Mouse (Mus musculus): Measurements from ENCODE around the gene 1110004F10Rik. TPM values are rescaled to one million over a fixed set of nuclear protein-coding genes. Genes with fewer than 3 reads are reported as not detected.

Gene 1110004F10Rik
- polyA plus RNA-seq, 1 experiment from 2014 or later = 366 TPM

DNA sequence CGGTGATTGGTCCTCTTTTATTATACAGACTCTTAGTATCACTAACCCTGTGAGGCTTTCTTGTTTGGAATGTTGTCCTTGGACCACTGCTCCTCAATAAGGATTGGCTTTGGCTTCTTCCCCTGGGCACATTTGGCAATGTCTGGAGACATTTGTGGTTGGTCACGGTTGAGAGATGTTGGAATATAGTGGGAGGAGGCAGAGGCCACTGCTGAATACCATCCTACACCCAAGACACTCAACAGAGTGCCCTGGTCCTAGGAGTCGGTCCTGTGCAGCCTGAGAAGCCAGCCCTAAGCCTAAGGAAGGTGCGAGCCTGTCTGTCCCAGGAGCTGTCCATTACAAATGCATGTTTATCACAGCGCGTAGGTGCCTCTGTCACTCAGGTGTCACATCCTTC lies 72.3 kb downstream of the 1110004F10Rik start:
- no peak overlapping the region for H3K27ac ChIP-seq (ENCODE audit: low read depth, low read length)
- no peak overlapping the region for H3K4me2 ChIP-seq (ENCODE audit: low read depth, low read length, severe bottlenecking)
- DNase-seq (ENCODE audit: low spot score) = no peak
- H3K27me3 ChIP-seq (ENCODE audit: control insufficient read depth, insufficient read depth, low read length) = no peaks in the 10 kb centered on the region
- 88% methylated on average over 6 of the region's 6 CpGs for WGBS
- no peak for ATAC-seq (replicated peaks; ENCODE audit: low FRiP score)
- no peak overlapping the region for H3K9ac ChIP-seq (ENCODE audit: low read length)
- no peaks in the 10 kb centered on the region; the same call in 1 of the 2 replicates for H3K36me3 ChIP-seq (ENCODE audit: control insufficient read depth, insufficient read depth, low read length)
- no peak overlapping the region for H3K4me3 ChIP-seq (ENCODE audit: low read depth, low read length)
- H3K4me1 ChIP-seq (replicated peaks; ENCODE audit: control insufficient read depth, insufficient read depth, low read length) = no peaks in the 10 kb centered on the region
- no peaks in the 10 kb centered on the region for H3K9me3 ChIP-seq (ENCODE audit: control insufficient read depth, low read length)

DNA sequence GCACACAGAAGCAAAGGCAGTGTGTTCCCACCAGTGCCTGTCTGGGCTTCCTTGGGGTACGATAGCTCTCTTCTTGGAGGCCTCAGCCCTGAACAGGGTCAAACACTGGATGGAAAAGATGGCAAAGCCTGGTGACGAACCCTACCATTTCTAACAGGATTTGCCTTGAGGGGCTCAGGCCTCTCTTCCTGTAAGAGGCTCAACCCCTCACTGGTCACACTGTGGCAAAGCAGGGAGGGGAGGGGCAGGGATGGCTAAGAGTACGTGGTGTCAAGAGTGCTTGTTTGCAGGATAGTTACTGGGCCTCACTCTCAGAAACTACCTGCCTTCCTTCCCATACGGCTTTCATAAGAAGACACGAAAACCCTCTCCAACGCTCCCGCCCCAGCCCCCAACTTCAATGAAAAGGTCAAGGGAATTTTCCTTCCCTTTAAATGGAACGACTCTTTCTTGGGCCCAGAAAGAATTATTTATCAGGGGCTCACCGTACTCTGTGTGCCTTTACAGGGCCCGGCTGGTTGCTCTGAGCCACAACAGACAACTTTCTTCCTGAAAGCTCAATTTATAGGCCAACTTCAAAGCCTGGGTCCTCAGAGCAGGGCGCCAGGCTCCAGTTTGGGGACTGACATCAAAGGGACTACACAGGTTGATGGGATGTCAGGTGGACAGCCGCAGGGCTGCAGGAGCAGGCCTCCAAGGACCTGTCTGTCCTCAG lies 76.2 kb downstream of the 1110004F10Rik start:
- Histone ChIP-seq H3K9me3 (ENCODE audit: control insufficient read depth, low read length) (no peaks in the 10 kb centered on the region), H3K4me3 (ENCODE audit: low read depth, low read length) (no peak overlapping the region), H3K27ac (ENCODE audit: low read depth, low read length) (no peak overlapping the region), H3K4me1 (replicated peaks; ENCODE audit: control insufficient read depth, insufficient read depth, low read length) (no peaks in the 10 kb centered on the region), H3K36me3 (ENCODE audit: control insufficient read depth, insufficient read depth, low read length) (no peaks in the 10 kb centered on the region), H3K27me3 (ENCODE audit: control insufficient read depth, insufficient read depth, low read length) (no peaks in the 10 kb centered on the region), H3K9ac (ENCODE audit: low read length) (no peak overlapping the region), H3K4me2 (ENCODE audit: low read depth, low read length, severe bottlenecking) (no peak overlapping the region)
- DNase-seq (ENCODE audit: low spot score) = no peak
- no peak for ATAC-seq (replicated peaks; ENCODE audit: low FRiP score)
- 85% methylated on average over 12 of the region's 12 CpGs for WGBS

DNA sequence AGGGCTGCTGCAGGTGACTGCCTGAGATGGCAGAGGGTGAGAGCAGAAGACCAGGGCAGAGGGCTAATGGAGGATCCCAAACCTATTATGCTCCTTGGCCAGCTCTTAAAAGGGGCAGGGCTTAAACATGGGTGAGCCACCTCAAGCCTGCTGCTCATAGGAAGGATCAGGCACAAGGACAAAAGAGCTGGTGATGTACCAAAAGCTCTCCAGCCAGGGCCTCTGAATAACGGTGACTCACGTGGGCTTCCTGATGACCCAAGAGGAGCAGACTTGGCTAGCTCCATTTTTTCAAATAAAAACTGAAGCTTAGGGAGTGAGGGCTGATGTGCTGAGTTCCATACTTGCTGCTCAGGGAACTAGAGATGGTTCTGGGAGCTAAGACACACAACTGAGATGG lies 76.8 kb downstream of the 1110004F10Rik start:
- H3K9ac ChIP-seq (ENCODE audit: low read length) = no peak overlapping the region
- H3K4me1 ChIP-seq (replicated peaks; ENCODE audit: control insufficient read depth, insufficient read depth, low read length) = no peaks in the 10 kb centered on the region
- no peak overlapping the region for H3K4me3 ChIP-seq (ENCODE audit: low read depth, low read length)
- DNase-seq (ENCODE audit: low spot score) (no peak), ATAC-seq (replicated peaks; ENCODE audit: low FRiP score) (no peak)
- H3K27ac ChIP-seq (ENCODE audit: low read depth, low read length) = no peak overlapping the region
- no peak overlapping the region for H3K4me2 ChIP-seq (ENCODE audit: low read depth, low read length, severe bottlenecking)
- no peaks in the 10 kb centered on the region for H3K36me3 ChIP-seq (ENCODE audit: control insufficient read depth, insufficient read depth, low read length)
- H3K9me3 ChIP-seq (ENCODE audit: control insufficient read depth, low read length) = no peaks in the 10 kb centered on the region
- H3K27me3 ChIP-seq (ENCODE audit: control insufficient read depth, insufficient read depth, low read length) = no peaks in the 10 kb centered on the region
- WGBS = 80% methylated on average over 2 of the region's 2 CpGs

DNA sequence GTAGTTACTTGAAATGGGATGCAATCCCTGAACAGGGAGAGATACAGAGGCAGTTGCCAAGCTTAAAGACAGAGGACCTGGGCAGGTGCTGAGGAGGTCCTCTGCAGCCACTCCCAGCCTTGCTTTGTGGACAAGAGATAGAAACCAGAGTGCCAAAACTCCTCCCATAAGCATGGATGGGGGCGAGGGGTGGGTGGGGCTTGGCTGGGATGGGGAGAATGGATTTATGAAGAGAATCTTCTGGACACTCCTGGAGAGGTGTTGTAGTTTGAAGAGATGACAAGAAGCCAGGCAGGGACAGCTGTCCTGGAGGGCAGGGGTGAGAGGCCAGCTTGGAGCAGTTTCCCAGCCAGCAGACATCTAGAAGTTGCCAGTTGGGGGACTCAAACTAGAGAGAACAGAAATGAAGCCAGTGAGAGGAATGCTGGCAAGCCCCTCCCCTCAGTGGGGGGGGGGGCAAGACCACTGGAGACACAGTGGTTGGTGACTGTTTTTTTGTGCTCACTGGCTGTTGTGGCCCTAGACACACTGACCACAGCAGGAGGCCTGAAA lies 80.2 kb downstream of the 1110004F10Rik start:
- 86% methylated on average over 1 of the region's 1 CpGs for WGBS
- Histone ChIP-seq H3K4me1 (replicated peaks; ENCODE audit: control insufficient read depth, insufficient read depth, low read length) (peaks cover 6% of the 10 kb centered on the region), H3K27ac (ENCODE audit: low read depth, low read length) (no peak overlapping the region)

DNA sequence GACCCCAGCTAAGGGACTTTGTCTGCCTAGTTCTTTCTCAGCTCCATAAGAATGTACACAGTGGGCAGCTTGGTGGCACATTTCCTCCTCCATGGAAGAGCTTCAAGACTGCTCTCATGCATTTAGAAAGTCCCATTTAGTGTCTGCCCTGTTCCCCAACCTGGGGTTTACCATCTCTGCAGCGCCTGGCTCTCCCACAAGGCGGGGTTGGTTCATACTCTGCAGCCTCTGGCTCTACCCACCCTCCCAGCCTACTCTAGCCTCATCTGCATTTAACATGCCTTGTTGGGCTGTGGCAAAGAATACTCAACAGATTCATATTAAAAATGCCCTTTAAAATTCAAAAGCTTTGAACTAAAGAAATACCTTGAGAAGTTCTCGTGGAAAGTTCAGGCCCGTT lies 81.5 kb downstream of the 1110004F10Rik start:
- ATAC-seq (replicated peaks; ENCODE audit: low FRiP score) (0 out of 2 replicates have a peak, but pooled peaks have one; percentile 55), DNase-seq (ENCODE audit: low spot score) (peak; percentile 47)
- Histone ChIP-seq H3K4me2 (ENCODE audit: low read depth, low read length, severe bottlenecking) (no peak overlapping the region), H3K27me3 (ENCODE audit: control insufficient read depth, insufficient read depth, low read length) (no peaks in the 10 kb centered on the region), H3K9me3 (ENCODE audit: control insufficient read depth, low read length) (no peaks in the 10 kb centered on the region), H3K27ac (ENCODE audit: low read depth, low read length) (peak overlapping the region; percentile 54; the same call in 1 of the 2 replicates), H3K4me3 (ENCODE audit: low read depth, low read length) (no peak overlapping the region), H3K4me1 (replicated peaks; ENCODE audit: control insufficient read depth, insufficient read depth, low read length) (peaks cover 6% of the 10 kb centered on the region), H3K36me3 (ENCODE audit: control insufficient read depth, insufficient read depth, low read length) (no peaks in the 10 kb centered on the region), H3K9ac (ENCODE audit: low read length) (no peak overlapping the region)
- 60% methylated on average over 4 of the region's 4 CpGs for WGBS

More for the DNA sequence above, 80.2 kb downstream of the 1110004F10Rik start:
- Histone ChIP-seq H3K36me3 (ENCODE audit: control insufficient read depth, insufficient read depth, low read length) (no peaks in the 10 kb centered on the region), H3K4me2 (ENCODE audit: low read depth, low read length, severe bottlenecking) (no peak overlapping the region), H3K27me3 (ENCODE audit: control insufficient read depth, insufficient read depth, low read length) (no peaks in the 10 kb centered on the region), H3K9ac (ENCODE audit: low read length) (no peak overlapping the region), H3K9me3 (ENCODE audit: control insufficient read depth, low read length) (no peaks in the 10 kb centered on the region), H3K4me3 (ENCODE audit: low read depth, low read length) (no peak overlapping the region)
- DNase-seq (ENCODE audit: low spot score) = peak; percentile 30
- no peak for ATAC-seq (replicated peaks; ENCODE audit: low FRiP score)

DNA sequence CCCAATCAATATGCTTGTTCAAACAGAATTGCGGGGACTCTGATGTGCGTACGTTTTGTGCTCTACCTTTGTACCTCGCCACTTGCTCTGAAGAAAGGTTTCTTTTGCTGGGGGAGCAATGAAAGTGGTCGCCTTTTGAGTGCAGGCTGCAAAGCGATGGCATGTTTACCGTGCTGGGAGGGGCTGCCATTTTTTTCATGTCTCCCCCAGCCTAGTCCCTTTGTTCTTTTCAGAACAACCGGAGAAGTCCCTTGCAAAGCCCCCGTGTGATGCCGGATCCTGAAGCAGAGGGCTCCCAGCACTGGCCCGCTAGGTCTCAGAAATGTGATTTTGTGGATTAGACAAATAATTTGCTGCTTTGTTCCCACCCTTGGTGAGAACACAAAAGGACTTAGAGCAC lies 82.0 kb downstream of the 1110004F10Rik start:
- DNase-seq (ENCODE audit: low spot score) (no peak), ATAC-seq (replicated peaks; ENCODE audit: low FRiP score) (peak; percentile 26; the same call in 1 of the 2 replicates)
- Histone ChIP-seq H3K27ac (ENCODE audit: low read depth, low read length) (peak overlapping the region; percentile 54), H3K36me3 (ENCODE audit: control insufficient read depth, insufficient read depth, low read length) (no peaks in the 10 kb centered on the region), H3K4me1 (replicated peaks; ENCODE audit: control insufficient read depth, insufficient read depth, low read length) (peaks cover 6% of the 10 kb centered on the region), H3K4me3 (ENCODE audit: low read depth, low read length) (no peak overlapping the region), H3K9me3 (ENCODE audit: control insufficient read depth, low read length) (no peaks in the 10 kb centered on the region), H3K4me2 (ENCODE audit: low read depth, low read length, severe bottlenecking) (no peak overlapping the region), H3K27me3 (ENCODE audit: control insufficient read depth, insufficient read depth, low read length) (no peaks in the 10 kb centered on the region), H3K9ac (ENCODE audit: low read length) (peak overlapping the region; percentile 14; the same call in 1 of the 2 replicates)
- WGBS = 15% methylated on average over 11 of the region's 11 CpGs

DNA sequence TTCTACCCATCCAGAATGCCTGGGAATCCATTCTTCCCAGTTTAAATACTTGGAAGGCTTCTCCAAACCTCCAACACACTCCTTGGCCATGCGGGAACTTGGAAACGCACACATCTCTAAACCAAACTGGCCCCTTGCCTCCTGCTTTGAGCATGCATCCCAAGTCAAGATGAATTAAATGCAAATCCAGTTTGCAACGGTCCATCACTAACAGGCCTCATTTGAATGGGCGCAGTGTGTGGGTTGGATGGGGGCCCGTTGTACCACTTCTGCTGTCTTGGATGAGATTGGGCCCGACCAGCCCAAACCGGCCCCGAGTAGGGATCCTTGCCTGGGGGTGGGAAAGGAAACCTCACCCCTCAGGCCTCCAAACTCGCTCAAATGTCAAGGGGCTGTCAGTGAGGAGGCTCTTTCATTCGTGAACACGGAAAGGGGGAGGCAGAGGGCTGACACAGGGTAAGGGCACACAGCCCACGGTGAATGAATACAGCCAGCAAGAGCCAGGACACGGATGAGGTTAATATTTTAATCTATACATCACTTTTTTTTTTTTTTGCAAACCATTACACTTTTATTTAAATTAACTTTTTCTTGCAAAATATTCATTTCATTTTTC lies 83.9 kb downstream of the 1110004F10Rik start:
- no peak for DNase-seq (ENCODE audit: low spot score)
- no peak overlapping the region for H3K27ac ChIP-seq (ENCODE audit: low read depth, low read length)
- no peak overlapping the region for H3K4me3 ChIP-seq (ENCODE audit: low read depth, low read length)
- H3K27me3 ChIP-seq (ENCODE audit: control insufficient read depth, insufficient read depth, low read length) = no peaks in the 10 kb centered on the region
- peaks cover 2% of the 10 kb centered on the region; the same call in 1 of the 2 replicates for H3K36me3 ChIP-seq (ENCODE audit: control insufficient read depth, insufficient read depth, low read length)
- no peaks in the 10 kb centered on the region for H3K9me3 ChIP-seq (ENCODE audit: control insufficient read depth, low read length)
- 53% methylated on average over 13 of the region's 13 CpGs for WGBS
- H3K4me2 ChIP-seq (ENCODE audit: low read depth, low read length, severe bottlenecking) = no peak overlapping the region
- ATAC-seq (replicated peaks; ENCODE audit: low FRiP score) = no peak
- H3K4me1 ChIP-seq (replicated peaks; ENCODE audit: control insufficient read depth, insufficient read depth, low read length) = peaks cover 6% of the 10 kb centered on the region
- H3K9ac ChIP-seq (ENCODE audit: low read length) = no peak overlapping the region

DNA sequence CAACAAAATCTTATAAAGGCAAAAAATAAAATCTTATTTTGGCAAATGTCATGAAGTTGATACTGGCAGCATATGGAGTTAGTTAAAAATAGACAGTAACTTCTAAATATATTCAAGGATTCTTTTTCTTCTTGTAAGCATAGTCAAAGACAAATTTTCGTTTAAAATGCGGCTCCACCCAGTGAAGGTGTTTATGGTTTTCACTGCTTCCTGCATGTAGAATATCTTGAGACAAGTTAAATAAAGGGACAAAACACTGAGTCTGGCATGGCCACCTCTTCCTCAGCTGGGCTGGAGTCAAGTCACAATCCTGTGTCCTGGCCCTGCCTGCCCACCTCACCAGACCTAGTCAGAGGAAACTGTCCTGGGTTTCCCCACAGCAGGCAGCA lies 84.4 kb downstream of the 1110004F10Rik start:
- H3K9me3 ChIP-seq (ENCODE audit: control insufficient read depth, low read length) = no peaks in the 10 kb centered on the region
- peaks cover 2% of the 10 kb centered on the region; the same call in 1 of the 2 replicates for H3K36me3 ChIP-seq (ENCODE audit: control insufficient read depth, insufficient read depth, low read length)
- ATAC-seq (replicated peaks; ENCODE audit: low FRiP score) = no peak
- no peaks in the 10 kb centered on the region for H3K27me3 ChIP-seq (ENCODE audit: control insufficient read depth, insufficient read depth, low read length)
- H3K4me2 ChIP-seq (ENCODE audit: low read depth, low read length, severe bottlenecking) = no peak overlapping the region
- no peak overlapping the region for H3K9ac ChIP-seq (ENCODE audit: low read length)
- peaks cover 6% of the 10 kb centered on the region for H3K4me1 ChIP-seq (replicated peaks; ENCODE audit: control insufficient read depth, insufficient read depth, low read length)
- DNase-seq (ENCODE audit: low spot score) = no peak
- H3K27ac ChIP-seq (ENCODE audit: low read depth, low read length) = no peak overlapping the region
- H3K4me3 ChIP-seq (ENCODE audit: low read depth, low read length) = no peak overlapping the region
- 87% methylated on average over 2 of the region's 2 CpGs for WGBS
